Mouse (Mus musculus) bone marrow, adult 2 months (tissue): ENCODE results near the gene Spef2. TPM values are rescaled to one million over a fixed set of nuclear protein-coding genes. Genes with fewer than 3 reads are reported as not detected.

Source experiments
- H3K27ac ChIP-seq: fragments of 200-500 bp; 2 replicates; pipeline ENCODE4 v1.5.1; 2012; ENCODE audit warnings: low read depth, mild to moderate bottlenecking, control low read depth, inconsistent platforms, low read length; ENCODE audit not compliant: control insufficient read depth, poor library complexity, insufficient read depth
- H3K4me1 ChIP-seq: fragments of 200-500 bp; 2 replicates; pipeline ENCODE4 v1.6.1; 2011; ENCODE audit warnings: low read length; ENCODE audit not compliant: control insufficient read depth, insufficient read depth
- H3K4me3 ChIP-seq: fragments of 200-500 bp; replicated peaks from 2 replicates; pipeline ENCODE3; 2011; ENCODE audit warnings: mild to moderate bottlenecking, low read depth, low read length, control low read depth; ENCODE audit not compliant: control insufficient read depth
- CTCF ChIP-seq: fragments of 200-500 bp; IDR thresholded peaks from 2 replicates; pipeline ENCODE4 v1.5.1; 2011; ENCODE audit warnings: low read length, control low read depth; ENCODE audit not compliant: control insufficient read depth, insufficient read depth
- POLR2A ChIP-seq: fragments of 200-500 bp; IDR thresholded peaks from 2 replicates; pipeline ENCODE4 v1.6.1; 2011; ENCODE audit warnings: low read depth, mild to moderate bottlenecking, control low read depth, low read length, borderline replicate concordance; ENCODE audit not compliant: control insufficient read depth
- WGBS: fragments of 180-500 bp; shearing (Covaris S2); methylation state at CpG from one replicate; pipeline ENCODE4 v1.1.7; 2018; 5-methylcytosine and 5-hydroxymethylcytosine counted together
- polyA plus RNA-seq: library from polyadenylated mRNA; stranded (reverse); fragments of >200 nt; gene quantifications from 2 replicates; pipeline ENCODE4 v1.2.4, GENCODE M21; 2011; ENCODE audit warnings: low replicate concordance; ENCODE audit not compliant: missing spikeins, insufficient read depth, insufficient read length

The Spef2 gene
- polyA plus RNA-seq, 1 experiment, result 2.5 TPM

- Histone ChIP-seq H3K4me1 (no peaks in the 10 kb centered on the region), H3K27ac (no peak overlapping the region), H3K4me3 (no peak overlapping the region)
- WGBS, result 51% methylated on average over 1 of the region's 1 CpGs
- TF ChIP-seq POLR2A (no peak), CTCF (no peak)
These were observed 119.0 kb downstream of the Spef2 start for GRCm38 (mm10) chr15:9629660-9630059.

- TF ChIP-seq POLR2A (no peak), CTCF (no peak)
- Histone ChIP-seq H3K4me3 (no peak overlapping the region), H3K27ac (no peak overlapping the region), H3K4me1 (no peaks in the 10 kb centered on the region)
- 78% methylated on average over 2 of the region's 2 CpGs for WGBS
These were observed 124.0 kb downstream of the Spef2 start for GRCm38 (mm10) chr15:9624619-9625018.

- H3K4me1 ChIP-seq, result no peaks in the 10 kb centered on the region
- TF ChIP-seq CTCF (no peak), POLR2A (no peak)
- WGBS, result 49% methylated on average over 4 of the region's 4 CpGs
- no peak overlapping the region for H3K27ac ChIP-seq
- no peak overlapping the region for H3K4me3 ChIP-seq
These were observed 140.5 kb downstream of the Spef2 start for GRCm38 (mm10) chr15:9608177-9608576.

GRCm38 (mm10) chr15:9600088-9600455 is 148.6 kb downstream of the Spef2 start:
- Histone ChIP-seq H3K4me3 (no peak overlapping the region), H3K27ac (no peak overlapping the region), H3K4me1 (no peaks in the 10 kb centered on the region; the same call in 1 of the 2 replicates)
- 87% methylated on average over 6 of the region's 6 CpGs for WGBS
- TF ChIP-seq CTCF (no peak), POLR2A (no peak)

GRCm38 (mm10) chr15:9599382-9600087 is 149.1 kb downstream of the Spef2 start:
- no peaks in the 10 kb centered on the region; the same call in 1 of the 2 replicates for H3K4me1 ChIP-seq
- no peak overlapping the region for H3K27ac ChIP-seq
- no peak overlapping the region for H3K4me3 ChIP-seq
- 83% methylated on average over 12 of the region's 12 CpGs for WGBS
- TF ChIP-seq CTCF (no peak), POLR2A (no peak)

- Histone ChIP-seq H3K27ac (no peak overlapping the region), H3K4me1 (no peaks in the 10 kb centered on the region), H3K4me3 (no peak overlapping the region)
- WGBS, result 65% methylated on average over 6 of the region's 6 CpGs
- TF ChIP-seq CTCF, result no peak
- TF ChIP-seq POLR2A, result no peak
These were observed 152.2 kb downstream of the Spef2 start for GRCm38 (mm10) chr15:9596298-9597060.

GRCm38 (mm10) chr15:9589939-9590338 is 158.7 kb downstream of the Spef2 start:
- 85% methylated on average over 4 of the region's 4 CpGs for WGBS
- H3K4me1 ChIP-seq, result no peaks in the 10 kb centered on the region
- no peak for TF ChIP-seq CTCF
- no peak for TF ChIP-seq POLR2A
- no peak overlapping the region for H3K27ac ChIP-seq
- H3K4me3 ChIP-seq, result no peak overlapping the region

- Histone ChIP-seq H3K27ac (no peak overlapping the region), H3K4me1 (no peaks in the 10 kb centered on the region), H3K4me3 (no peak overlapping the region)
- TF ChIP-seq POLR2A (no peak), CTCF (no peak)
- WGBS, result 36% methylated on average over 11 of the region's 11 CpGs
These were observed 168.0 kb downstream of the Spef2 start for GRCm38 (mm10) chr15:9580470-9581280.
